Mouse (Mus musculus) layer of hippocampus, postnatal 36 days (tissue): ENCODE data around the gene Hagh. TPM values are rescaled to one million over a fixed set of nuclear protein-coding genes. Genes with fewer than 3 reads are reported as not detected.
A peak's percentile ranks its signal among the peaks of the same experiment; 100 is the strongest.

Source experiments
- DNase-seq, 2 experiments: peaks; one replicate each; pipeline ENCODE4 v3.0.0; 2022
- total RNA-seq, 2 experiments: library from RNA; stranded (reverse); gene quantifications; 2 replicates each; pipeline ENCODE4 v1.2.3; 2021

Gene Hagh
- total RNA-seq, 2 experiments from 2014 or later, result 131 to 134 TPM

DNA sequence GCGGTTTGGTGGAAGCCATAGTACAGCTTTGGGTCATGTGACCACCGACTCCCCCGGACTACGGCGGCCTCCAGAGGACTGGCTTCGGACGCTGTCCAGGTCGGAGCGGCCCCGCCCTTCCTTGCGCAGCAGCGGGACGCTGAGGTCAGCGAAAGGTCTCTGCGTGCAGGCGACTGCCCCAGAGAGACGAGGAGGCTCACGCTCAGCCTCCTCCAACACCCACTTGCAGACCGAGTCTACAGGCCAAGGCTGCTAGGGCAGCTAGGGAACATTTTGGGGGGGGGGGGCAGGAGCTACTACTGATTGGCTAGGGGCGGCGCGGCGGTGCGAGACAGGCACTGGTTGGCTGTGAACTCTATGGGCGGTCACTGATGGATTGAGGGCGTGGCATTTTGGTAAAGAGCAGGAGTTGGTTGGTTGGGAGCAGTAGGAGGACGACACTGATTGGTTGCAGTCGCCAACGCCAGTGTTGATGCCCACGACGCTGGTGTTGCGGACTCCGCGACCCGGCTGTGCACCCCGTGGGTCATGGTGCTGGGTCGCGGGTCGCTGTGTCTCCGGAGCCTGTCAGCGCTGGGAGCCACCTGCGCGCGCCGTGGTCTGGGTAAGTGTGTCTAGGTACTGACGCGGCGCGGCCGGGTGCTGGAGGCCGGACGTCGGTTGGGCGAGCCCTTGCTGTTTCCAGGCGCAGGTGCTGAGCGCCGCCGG is 10.3 kb downstream of the Hagh start, which contains the start of gene Fahd1:
Gene Fahd1, minus strand, starts transcription at position 300 of the 708 bp plus-strand sequence.
- peak; percentile 94 to 95 for DNase-seq

DNA sequence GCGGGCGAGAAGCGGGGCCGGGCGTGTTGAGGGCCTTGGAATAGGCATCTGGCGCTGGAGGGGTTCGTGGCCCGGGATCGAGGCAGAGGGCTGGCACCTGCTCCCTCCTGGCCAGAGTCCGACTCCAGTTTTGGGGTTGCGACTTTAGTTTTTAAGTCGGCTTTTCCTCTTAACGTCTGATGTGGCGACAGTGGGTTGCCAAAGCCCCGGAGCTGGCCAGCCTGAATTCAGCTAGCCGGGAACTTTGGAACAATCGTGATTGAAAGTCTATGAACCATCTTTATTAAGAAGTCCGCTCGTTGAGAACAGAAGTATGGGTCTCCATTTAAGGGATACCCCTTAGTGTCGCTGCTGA is 10.8 kb downstream of the Hagh start:
- no peak for DNase-seq

- DNase-seq, result no peak
These were observed 11.6 kb downstream of the Hagh start for GRCm38 (mm10) chr17:24851381-24852125.

DNA sequence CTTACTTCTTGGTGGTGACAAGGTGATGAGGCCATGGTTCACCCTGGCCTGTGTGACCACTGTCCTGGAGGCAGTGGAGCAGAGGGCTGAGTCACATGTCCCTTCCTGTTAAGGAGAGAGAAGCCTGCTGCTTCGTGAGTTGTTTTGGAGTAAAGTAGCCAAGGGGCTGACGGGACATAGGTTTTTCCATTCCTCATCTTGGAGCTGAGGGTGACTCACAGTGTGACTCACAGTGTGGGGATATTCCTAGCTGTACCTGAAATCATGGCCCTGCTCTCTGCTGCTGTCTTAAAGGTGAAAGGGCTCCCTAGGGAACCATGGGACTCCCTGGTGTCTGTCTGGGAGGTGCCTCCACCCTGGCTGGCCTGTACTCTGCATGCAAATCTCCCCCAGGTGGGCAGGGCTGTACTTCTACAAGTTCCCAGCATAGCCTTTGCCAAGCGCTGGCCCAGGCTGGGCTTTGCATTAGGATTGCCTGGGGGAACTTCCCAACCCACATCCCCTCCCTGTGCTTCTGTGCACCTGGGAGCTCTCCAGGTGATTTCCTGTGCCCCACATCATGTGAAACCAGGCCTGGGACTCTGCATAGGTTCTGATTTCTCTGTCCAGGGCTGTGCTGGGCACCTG is 16.0 kb downstream of the Hagh start:
- no peak for DNase-seq

DNA sequence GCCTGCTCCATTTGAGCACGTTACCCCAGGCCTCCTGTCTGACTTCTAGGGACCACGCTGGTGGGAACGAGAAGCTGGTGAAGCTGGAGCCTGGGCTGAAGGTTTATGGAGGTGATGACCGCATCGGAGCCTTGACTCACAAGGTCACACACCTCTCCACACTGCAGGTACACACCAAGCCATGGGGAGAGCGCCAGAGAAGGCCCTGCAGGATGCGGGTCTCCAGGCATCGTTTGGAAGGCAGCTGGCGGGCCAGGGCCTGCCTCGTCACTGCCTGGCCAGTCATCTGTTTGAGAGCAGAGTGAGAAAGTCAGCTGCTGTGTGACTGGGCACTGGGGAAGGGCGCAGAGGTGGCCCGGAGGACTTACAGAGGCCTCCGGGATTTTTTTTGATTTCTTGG is 16.6 kb downstream of the Hagh start:
- no peak for DNase-seq

DNA sequence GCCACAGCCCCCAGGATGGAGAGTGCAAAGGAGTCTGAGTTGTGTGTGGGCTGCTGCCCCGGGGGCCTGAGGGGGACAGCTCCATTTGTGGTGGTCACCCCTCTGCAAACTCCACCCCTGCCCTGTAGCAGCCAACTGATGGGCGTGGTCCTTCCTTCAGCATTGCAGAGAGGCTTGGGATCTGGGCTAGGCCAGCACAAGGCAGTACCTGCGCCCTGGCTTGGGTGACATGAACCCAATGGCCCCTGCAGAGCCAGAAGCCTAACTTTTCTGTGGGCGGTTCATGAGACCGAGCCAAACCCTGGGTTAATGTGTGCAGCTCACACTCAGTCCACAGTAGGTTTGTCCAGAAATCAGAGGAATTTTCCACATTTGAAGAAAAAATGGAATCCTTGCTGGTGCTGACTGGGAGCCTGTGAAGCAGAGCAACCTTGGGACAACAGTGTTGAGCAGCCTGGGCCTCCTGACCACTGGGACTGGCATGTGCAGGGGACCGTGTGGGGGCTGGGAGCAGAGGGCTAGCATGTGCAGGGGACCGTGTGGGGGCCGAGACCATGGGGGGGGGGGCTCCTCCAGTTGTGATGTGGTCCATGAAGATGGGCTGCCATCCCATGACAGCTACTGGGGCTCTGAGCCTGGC is 18.0 kb downstream of the Hagh start:
- no peak for DNase-seq

DNA sequence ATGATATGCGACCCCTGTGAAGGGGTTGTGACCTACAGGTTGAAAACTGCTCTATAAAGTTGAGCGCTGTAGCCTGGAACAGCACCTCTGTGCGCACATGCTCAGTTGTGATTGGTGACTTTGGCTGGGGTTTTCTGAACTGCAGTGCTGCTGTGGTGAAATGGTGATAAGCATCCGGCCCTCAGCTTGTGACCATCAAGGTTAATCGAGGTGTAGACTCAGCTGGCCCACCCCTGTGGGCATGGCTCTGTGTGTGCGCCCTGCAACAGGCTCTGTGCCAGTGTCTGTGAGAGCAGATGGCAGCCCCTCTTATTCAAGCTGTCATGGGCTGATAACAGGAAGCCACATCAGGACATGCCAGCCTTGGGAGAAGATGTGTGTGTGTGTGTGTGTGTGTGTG is 19.0 kb downstream of the Hagh start:
- DNase-seq, result peak in 1 of 2 experiments; percentile 40

- DNase-seq, result no peak
These were observed 20.1 kb downstream of the Hagh start for GRCm38 (mm10) chr17:24860076-24860475.

- no peak for DNase-seq
These were observed 21.8 kb downstream of the Hagh start for GRCm38 (mm10) chr17:24861785-24862184.

DNA sequence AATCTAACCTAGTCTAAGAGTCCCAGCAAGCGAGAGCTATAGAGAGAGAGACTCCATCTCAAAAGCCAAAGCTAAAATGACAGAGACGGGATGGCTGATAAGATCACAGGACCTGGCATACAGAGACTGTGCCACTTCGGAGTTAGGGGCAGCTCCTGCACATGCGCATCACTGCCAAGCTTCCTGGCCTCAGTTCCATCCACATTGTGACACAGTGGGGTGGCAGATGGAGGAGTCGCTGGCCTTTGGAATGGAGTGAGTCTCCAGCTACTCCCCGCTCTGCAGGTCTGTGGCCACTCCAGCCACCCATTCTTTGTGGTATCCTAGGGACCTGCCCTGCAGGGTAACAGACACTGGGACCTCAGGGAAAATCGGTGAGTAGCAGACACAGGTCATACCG is 25.8 kb downstream of the Hagh start, which contains the start of gene Igfals:
Gene Igfals, plus strand, starts transcription at position 222 of the 400 bp plus-strand sequence.
- DNase-seq, result no peak

- DNase-seq, result no peak
These were observed 28.0 kb downstream of the Hagh start for GRCm38 (mm10) chr17:24867914-24868313.

DNA sequence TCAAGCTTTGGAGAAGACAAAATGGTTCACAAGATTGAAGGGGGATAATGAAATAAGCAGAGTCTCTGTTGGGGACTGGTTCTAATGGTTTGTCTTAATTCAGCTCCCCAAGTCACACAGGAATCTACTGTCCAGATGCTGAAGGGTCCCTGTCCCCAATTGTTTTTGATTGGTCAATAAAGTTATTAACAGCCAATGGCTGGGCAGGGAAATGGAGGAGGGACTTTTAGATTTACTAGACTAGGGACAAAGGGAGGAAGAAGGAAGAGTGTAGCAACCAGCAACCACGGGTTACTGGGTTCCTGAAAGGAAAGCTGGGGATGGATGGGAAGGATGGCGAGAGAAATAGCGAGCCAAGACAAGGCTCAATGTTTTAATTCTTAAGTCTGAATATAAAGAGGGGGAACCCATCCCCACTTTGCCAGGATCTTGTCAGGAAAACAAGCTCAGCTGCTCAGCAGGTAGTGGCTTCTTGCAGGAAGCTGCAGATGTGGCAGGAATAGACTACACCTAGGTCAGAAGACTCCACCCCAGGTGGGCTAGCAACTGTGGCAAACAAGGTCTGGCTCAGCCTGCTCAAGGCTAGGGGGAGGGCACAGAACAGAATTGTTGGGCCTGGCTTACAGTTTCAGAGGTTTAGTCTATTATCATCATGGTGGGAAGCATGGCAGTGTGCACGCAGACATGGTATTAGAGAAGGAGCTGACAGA is 33.9 kb downstream of the Hagh start:
- no peak for DNase-seq

- no peak for DNase-seq
These were observed 34.4 kb downstream of the Hagh start for GRCm38 (mm10) chr17:24874405-24874745.

- DNase-seq, result no peak
These were observed 35.0 kb downstream of the Hagh start for GRCm38 (mm10) chr17:24874989-24875388.

DNA sequence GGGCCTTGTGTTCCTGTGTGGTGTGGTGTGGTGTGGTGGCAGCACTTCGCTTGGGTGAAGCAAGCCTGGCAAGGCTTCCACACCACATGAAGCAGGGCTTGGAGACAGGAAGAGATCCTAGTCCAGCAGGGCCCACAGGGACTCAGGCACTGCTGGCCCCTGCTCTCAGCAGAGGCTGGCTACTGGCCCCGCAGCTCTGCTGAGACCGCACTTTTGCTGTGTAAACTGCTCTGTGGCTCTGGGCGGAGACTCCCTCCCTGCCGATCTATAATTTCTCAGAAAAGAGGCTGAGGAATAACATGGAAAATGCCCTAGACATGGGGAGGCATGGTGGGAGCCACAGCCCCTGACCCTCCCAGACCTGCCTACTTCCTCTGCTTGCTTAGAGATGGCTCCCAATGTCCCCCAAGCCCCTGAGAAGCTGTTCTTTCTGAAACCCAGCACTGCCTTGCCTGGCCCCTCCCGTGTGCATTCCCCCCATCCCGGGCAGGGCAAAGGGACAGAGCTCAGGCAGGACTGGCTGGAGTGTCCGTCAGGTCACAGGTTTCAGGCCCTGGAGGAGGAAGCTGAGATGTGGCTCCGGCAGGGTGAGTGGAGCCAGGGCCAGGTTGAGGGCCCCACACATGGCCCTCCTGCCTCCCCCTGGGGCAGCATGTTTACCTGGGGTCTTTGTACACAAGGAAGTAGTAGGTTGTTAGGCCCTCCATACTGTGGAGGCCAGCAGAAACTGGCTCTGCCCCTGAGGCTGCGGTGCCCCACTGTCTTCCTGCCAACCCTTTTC is 37.6 kb downstream of the Hagh start:
- DNase-seq, result no peak

DNA sequence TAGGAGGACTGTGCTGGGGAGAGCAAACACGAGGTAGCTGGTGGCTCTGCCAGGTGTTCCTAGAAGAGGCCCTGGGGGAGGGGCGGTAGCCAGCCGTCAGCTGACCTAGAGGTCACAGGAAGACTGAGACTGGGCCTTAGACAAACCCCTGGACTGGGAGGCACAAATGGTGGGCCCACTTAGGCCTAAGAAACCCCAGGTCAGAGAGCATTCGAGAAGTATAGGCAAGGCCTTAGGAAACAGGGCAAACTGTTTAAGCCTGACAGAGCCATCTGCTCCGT is 38.1 kb downstream of the Hagh start:
- no peak for DNase-seq

DNA sequence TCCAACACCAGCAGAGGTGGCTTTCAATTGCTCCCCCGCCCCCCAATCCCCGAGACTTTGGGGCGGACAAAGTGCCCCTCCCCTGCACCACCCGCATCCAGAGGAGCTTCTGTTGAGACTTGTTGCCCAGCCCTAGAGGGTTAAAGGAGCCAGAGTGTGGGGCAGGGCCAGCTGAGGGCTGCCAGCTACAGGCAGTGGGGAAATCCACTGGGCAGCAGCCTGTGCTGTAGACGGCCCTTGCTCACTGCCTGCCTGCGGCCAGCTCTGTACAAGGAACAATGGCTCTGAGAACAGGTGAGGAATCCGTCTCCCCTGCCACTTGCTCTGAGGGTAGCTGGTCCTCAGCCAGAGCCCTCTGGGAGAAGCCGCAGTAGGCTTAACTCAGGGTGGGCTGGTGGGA is 38.6 kb downstream of the Hagh start:
- no peak for DNase-seq

- DNase-seq, result no peak
These were observed 41.9 kb downstream of the Hagh start for GRCm38 (mm10) chr17:24881738-24882440.

DNA sequence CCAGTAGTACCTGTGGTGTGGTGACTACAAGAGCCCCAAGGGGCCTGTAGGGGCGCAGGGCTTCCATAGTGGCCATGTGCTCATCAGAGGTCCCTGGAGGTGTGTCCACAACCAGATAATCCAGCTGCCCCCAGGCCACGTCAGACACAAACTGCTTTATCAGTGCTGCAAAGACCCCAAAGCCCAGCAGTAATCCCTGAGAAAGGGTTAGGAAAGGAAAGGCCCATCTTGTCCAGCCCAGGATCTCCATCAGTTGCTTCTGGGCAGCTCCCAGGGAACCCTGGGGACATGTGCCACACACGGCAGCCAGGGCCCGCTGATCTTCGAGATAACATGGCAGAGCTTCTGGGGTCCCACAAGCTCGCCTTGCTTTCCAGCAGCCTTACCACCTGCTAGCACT is 44.4 kb downstream of the Hagh start:
- no peak for DNase-seq

- DNase-seq, result no peak
These were observed 45.6 kb downstream of the Hagh start for GRCm38 (mm10) chr17:24885356-24886133.
